In the genomic region with DNA sequence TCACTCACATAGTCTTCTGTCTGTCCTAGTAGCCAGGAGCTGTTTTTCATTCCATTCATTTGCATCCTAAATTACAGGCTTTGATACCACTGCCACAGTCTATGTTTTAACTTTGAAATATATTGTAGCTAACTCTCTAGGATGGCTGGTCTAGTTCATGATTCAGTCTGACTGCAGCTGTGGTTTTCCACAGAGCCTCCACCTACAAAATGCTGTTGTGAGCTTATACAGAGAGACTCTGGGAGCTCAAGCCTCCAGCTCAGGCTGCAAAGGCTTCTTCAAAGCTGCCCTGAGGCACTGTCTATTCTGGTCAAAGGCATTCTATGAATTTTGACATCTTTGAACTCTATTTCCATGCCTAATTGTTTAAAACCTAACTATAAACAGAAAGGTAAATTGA, we compare ENCODE assay signal across 16 mouse cellular contexts.
DNase-seq lines count a peak whose midpoint lies in the region; ATAC-seq lines count a peak whose summit lies in the region.
"Had no signal": no experiment of that assay in that cellular context is flagged by ENCODE, and none has a peak within 500 bp of the region (broad histone marks: within the 10 kb centered on the region; RNA-seq: fewer than 3 reads in every experiment).

No protein-coding gene starts in this region.

- DNase-seq in frontal cortex, postnatal 10 days (ENCODE audit: low spot score in 2 of 2) = no peak
- DNase-seq in Muller cell, postnatal 12 days (ENCODE audit: inconsistent ontology term) = peak; percentile 1
- DNase-seq in brain, adult 2 months (ENCODE audit: low read depth, low spot score) = peak; percentile 52
- DNase-seq: adrenal gland, adult 2 months; adrenal gland, postnatal 10 days; adrenal gland, postnatal 25 days; cerebellum, adult 11-12 months; cerebellum, adult 2 months; cerebellum, adult 9-10 months; cerebellum, postnatal 10 days; cerebellum, postnatal 25 days; forebrain, postnatal 0 days had no signal

- ATAC-seq in frontal cortex, adult (ENCODE audit: low TSS enrichment) = peak; percentile 81
- ATAC-seq in CD4-positive, CD25-positive, alpha-beta regulatory T cell, adult 4 months = no peak
- ATAC-seq: forebrain, embryonic 13.5 days; forebrain, embryonic 15.5 days; forebrain, postnatal 0 days had no signal

Comparison
In these comparisons a context has a peak if more than half of its experiments do, and no peak if none do; other contexts are left out.
1. DNase-seq: peak in Muller cell, postnatal 12 days (single experiment) and brain, adult 2 months (single experiment); none in frontal cortex, postnatal 10 days (0 of 2).